Mouse (Mus musculus): ENCODE results near the gene Rab3gap2. TPM values are rescaled to one million over a fixed set of nuclear protein-coding genes. Genes with fewer than 3 reads are reported as not detected.

Gene Rab3gap2
- polyA plus RNA-seq, 1 experiment: 20.3 TPM

DNA sequence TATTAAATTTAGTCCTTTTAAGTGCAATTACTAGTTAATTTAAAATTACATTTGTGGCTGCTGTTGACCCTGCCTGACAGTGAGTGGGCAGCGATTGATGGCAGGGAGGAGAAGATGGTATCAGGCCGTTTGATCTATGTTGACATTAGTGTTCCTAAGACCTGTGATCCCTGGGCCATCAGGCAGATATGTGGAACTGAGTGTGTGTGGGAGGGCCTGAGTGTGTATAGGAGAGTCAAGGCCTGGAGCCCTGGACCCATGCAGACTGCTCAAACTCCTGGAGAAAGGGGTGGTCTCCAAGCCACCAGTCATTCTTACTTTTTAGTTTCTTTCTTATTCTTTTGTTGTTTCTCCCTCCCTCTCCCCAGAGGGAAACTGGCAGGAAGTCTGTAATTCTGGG, 12.8 kb downstream of the Rab3gap2 start:
- no peak for DNase-seq
- 29% methylated on average over 2 of the region's 2 CpGs for WGBS
- Histone ChIP-seq H3K4me1 (ENCODE audit: control insufficient read depth, insufficient read depth, low read length) (peaks cover 8% of the 10 kb centered on the region), H3K4me3 (replicated peaks; ENCODE audit: extremely low read depth, low read depth, low read length) (no peak overlapping the region)
- TF ChIP-seq CTCF (IDR thresholded peaks at IDR 0.05; ENCODE audit: insufficient read depth, low read length): no peak
- no peak for TF ChIP-seq POLR2A (IDR thresholded peaks at IDR 0.05; ENCODE audit: borderline replicate concordance, extremely low read depth, low read depth, low read length)

DNA sequence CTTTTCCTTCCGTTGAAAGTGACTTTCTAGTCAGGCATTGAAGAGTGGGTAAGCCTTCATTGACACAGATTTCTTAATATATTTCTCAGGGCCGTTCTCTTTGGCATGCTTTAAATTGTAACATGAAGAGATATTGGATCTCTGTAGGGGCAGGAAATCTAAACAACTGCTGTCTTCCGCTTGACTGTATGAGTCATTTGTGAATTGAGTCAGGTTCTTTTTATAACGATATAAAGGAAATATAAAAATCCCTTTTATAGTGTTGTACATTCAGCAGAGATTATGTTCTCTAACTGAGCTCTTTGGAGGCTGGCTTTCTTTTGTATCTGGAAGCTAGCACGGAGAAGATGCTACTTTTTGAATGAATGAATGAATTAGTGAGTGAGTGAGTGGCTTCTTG, 14.0 kb downstream of the Rab3gap2 start:
- H3K4me1 ChIP-seq (ENCODE audit: control insufficient read depth, insufficient read depth, low read length): peaks cover 8% of the 10 kb centered on the region
- no peak for TF ChIP-seq POLR2A (IDR thresholded peaks at IDR 0.05; ENCODE audit: borderline replicate concordance, extremely low read depth, low read depth, low read length)
- TF ChIP-seq CTCF (IDR thresholded peaks at IDR 0.05; ENCODE audit: insufficient read depth, low read length): no peak
- no peak overlapping the region for H3K4me3 ChIP-seq (replicated peaks; ENCODE audit: extremely low read depth, low read depth, low read length)
- DNase-seq: no peak
- WGBS: 50% methylated on average over 5 of the region's 5 CpGs

DNA sequence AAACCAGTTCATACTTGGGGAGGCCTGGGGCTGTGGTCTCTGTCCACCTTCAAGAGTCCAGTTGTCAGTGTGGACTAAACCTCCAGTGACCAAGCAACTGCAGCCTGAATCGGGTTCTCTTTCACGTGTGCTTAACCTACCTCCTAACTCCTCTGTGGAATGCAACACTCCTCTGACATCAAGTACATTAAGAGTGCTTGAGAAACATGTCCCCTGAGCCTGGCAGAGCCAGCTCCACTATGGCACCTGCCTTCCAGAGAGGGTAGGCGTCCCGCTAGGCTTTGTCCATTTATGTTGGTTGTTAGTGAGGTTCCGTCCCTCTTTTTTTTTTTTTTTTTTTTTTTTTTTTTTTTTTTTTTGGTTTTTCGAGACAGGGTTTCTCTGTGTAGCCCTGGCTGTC, 23.0 kb downstream of the Rab3gap2 start:
- DNase-seq: no peak
- Histone ChIP-seq H3K4me1 (ENCODE audit: control insufficient read depth, insufficient read depth, low read length) (0 out of 2 replicates have a peak, but pooled peaks cover 3% of the 10 kb centered on the region), H3K4me3 (replicated peaks; ENCODE audit: extremely low read depth, low read depth, low read length) (no peak overlapping the region)
- 79% methylated on average over 6 of the region's 6 CpGs for WGBS
- no peak for TF ChIP-seq CTCF (IDR thresholded peaks at IDR 0.05; ENCODE audit: insufficient read depth, low read length)
- no peak for TF ChIP-seq POLR2A (IDR thresholded peaks at IDR 0.05; ENCODE audit: borderline replicate concordance, extremely low read depth, low read depth, low read length)

DNA sequence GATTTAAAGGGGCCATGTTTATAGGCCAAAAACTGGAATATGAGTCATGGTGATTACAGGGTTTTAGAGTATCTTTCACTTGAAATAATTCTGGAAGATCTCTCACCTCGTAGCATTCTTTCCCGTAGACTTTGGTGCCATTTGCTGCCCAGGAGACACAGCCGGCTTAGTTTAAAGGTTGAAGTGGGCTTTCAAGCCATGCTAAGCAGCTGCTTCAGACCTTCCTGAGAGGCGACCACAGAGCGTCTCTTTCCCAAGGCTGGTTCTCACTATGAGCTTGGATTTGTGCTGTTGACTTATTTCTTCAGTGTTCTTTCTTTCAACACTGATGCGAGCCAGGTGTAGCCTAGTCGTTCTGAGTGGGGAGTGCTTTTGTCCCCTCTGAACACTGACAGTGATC, 23.8 kb downstream of the Rab3gap2 start:
- TF ChIP-seq POLR2A (IDR thresholded peaks at IDR 0.05; ENCODE audit: borderline replicate concordance, extremely low read depth, low read depth, low read length) (no peak), CTCF (IDR thresholded peaks at IDR 0.05; ENCODE audit: insufficient read depth, low read length) (no peak)
- no peak for DNase-seq

DNA sequence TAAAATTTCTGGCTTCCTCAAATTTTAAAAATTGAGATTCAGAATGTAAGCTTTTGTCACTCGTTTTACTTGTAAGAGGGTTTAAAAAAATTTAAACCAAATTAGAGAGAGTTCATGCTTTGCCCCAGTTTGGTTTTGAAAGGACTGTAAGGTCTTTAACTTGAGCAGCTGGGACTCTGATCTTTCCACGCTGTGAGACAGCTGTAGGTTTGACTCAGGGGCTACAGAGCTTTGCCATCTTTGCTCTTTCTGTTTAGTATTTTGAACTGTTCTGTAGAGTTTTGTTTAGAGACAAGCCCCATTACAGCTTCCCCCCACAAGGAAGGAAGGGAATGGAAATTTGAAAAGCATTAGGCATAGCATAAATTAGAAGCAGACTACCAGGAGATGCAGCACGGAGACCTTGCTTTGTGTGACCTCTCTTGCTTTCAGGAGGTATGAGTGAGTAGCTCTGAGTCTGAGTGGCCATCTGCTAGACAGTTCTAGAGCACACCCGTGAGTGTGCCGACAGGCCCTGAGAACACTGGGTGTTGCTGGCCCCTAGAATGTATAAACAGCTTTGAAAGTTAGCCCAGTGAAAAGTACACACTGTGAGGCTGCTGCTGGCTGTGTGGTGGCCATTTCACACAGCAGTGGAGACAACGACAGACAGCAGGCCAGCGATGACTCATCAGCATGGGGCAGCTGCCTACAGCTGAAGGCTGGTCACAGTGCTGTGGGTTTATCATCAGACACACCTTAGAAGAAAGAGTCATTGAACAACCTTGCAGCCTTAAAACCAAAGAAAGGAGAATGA, 25.7 kb downstream of the Rab3gap2 start:
- Histone ChIP-seq H3K4me3 (replicated peaks; ENCODE audit: extremely low read depth, low read depth, low read length) (no peak overlapping the region), H3K4me1 (ENCODE audit: control insufficient read depth, insufficient read depth, low read length) (0 out of 2 replicates have a peak, but pooled peaks cover 3% of the 10 kb centered on the region)
- no peak for DNase-seq
- WGBS: 48% methylated on average over 7 of the region's 7 CpGs
- TF ChIP-seq CTCF (IDR thresholded peaks at IDR 0.05; ENCODE audit: insufficient read depth, low read length): no peak
- TF ChIP-seq POLR2A (IDR thresholded peaks at IDR 0.05; ENCODE audit: borderline replicate concordance, extremely low read depth, low read depth, low read length): no peak

More for the DNA sequence above, 23.8 kb downstream of the Rab3gap2 start:
- 75% methylated on average over 7 of the region's 7 CpGs for WGBS
- 0 out of 2 replicates have a peak, but pooled peaks cover 3% of the 10 kb centered on the region for H3K4me1 ChIP-seq (ENCODE audit: control insufficient read depth, insufficient read depth, low read length)
- H3K4me3 ChIP-seq (replicated peaks; ENCODE audit: extremely low read depth, low read depth, low read length): no peak overlapping the region

DNA sequence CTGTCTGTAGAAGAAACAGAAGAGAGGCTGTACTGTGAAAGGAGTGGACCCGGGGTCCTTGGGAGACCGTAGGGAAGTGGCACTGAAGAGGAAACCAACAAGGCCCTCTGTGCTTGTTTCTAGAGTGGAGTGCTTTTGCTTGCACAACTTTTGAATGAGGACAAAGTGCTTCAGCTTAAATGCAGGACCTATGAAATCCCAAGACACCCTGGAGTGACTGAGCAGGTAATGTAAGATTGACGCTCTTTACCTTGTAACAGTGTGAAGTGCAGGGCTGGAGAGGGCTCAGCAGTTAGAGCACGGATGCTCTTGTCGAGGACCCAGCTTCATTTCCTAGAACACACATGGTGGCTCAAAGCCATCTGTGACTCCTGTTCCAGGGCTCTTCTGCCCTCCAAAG, 31.9 kb downstream of the Rab3gap2 start:
- 69% methylated on average over 5 of the region's 5 CpGs for WGBS
- no peaks in the 10 kb centered on the region for H3K4me1 ChIP-seq (ENCODE audit: control insufficient read depth, insufficient read depth, low read length)
- TF ChIP-seq POLR2A (IDR thresholded peaks at IDR 0.05; ENCODE audit: borderline replicate concordance, extremely low read depth, low read depth, low read length) (no peak), CTCF (IDR thresholded peaks at IDR 0.05; ENCODE audit: insufficient read depth, low read length) (no peak)
- no peak for DNase-seq
- H3K4me3 ChIP-seq (replicated peaks; ENCODE audit: extremely low read depth, low read depth, low read length): no peak overlapping the region

DNA sequence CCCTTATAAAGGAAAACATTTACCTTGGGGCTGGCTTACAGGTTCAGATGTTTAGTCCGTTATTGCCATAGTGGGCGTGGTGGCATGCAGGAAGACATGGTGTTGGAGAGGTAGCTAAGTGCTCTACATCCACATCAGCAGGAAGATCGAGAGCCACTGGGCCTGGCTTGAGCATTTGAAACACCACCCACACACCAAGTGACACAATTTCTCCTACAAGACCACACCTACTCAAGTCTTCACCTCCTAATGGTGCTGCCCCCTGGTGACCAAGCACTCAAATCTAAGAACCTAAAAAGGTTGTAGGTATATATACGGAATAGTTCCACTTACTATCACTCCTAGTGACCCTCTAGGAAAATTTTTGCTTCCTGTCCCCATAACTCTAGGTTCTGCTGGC, 32.6 kb downstream of the Rab3gap2 start:
- WGBS: 65% methylated on average over 4 of the region's 4 CpGs
- no peak for DNase-seq
- Histone ChIP-seq H3K4me3 (replicated peaks; ENCODE audit: extremely low read depth, low read depth, low read length) (no peak overlapping the region), H3K4me1 (ENCODE audit: control insufficient read depth, insufficient read depth, low read length) (no peaks in the 10 kb centered on the region)
- TF ChIP-seq POLR2A (IDR thresholded peaks at IDR 0.05; ENCODE audit: borderline replicate concordance, extremely low read depth, low read depth, low read length) (no peak), CTCF (IDR thresholded peaks at IDR 0.05; ENCODE audit: insufficient read depth, low read length) (no peak)

DNA sequence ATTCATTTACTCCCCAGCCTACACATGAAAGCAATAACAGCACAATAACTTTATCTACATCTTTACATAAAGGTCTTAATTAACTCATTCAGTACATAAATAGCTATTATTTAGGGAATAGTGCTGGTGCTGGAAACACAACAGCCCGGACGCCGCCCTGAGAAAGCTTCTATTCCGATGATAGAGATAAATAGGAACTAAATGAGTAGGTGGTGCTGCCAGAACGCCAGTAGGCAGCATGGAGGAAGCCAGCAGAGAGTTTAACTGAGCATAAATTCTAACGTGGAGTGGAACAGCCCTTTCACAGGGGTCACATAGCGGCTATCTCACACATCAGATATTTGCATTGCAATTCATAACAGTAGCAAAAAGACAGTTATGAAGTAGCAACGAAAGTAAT, 39.1 kb downstream of the Rab3gap2 start:
- 82% methylated on average over 8 of the region's 8 CpGs for WGBS
- TF ChIP-seq POLR2A (IDR thresholded peaks at IDR 0.05; ENCODE audit: borderline replicate concordance, extremely low read depth, low read depth, low read length): no peak
- no peak for TF ChIP-seq CTCF (IDR thresholded peaks at IDR 0.05; ENCODE audit: insufficient read depth, low read length)
- Histone ChIP-seq H3K4me1 (ENCODE audit: control insufficient read depth, insufficient read depth, low read length) (no peaks in the 10 kb centered on the region), H3K4me3 (replicated peaks; ENCODE audit: extremely low read depth, low read depth, low read length) (no peak overlapping the region)
- no peak for DNase-seq

DNA sequence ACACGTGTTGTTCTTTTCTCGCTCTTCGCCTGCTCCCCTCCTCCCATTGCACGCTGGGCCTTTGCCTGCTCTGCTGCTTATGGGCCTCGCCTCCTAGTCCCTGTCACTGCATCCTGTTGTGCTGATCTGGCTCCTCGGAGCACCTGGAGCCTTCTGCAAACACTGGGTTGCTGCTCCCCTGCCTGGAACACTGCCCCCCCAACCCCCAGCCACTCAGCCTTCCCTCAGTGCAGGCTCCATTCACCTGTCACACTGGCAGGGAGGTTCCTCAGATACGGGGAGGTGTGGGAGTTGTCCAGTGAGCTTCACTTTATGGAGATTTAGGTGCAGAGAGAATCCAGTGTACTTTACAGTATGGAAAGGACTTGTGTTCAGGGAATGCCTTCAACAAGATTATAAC, 41.5 kb downstream of the Rab3gap2 start:
- Histone ChIP-seq H3K4me1 (ENCODE audit: control insufficient read depth, insufficient read depth, low read length) (peaks cover 7% of the 10 kb centered on the region), H3K4me3 (replicated peaks; ENCODE audit: extremely low read depth, low read depth, low read length) (no peak overlapping the region)
- TF ChIP-seq POLR2A (IDR thresholded peaks at IDR 0.05; ENCODE audit: borderline replicate concordance, extremely low read depth, low read depth, low read length) (no peak), CTCF (IDR thresholded peaks at IDR 0.05; ENCODE audit: insufficient read depth, low read length) (no peak)
- no peak for DNase-seq
- 78% methylated on average over 7 of the region's 7 CpGs for WGBS
